Mouse (Mus musculus) limb, embryonic 14.5 days (tissue): ENCODE data around the gene Prss54. TPM values are rescaled to one million over a fixed set of nuclear protein-coding genes. Genes with fewer than 3 reads are reported as not detected.

ENCODE experiments used
- ATAC-seq: fragments of 200-750 bp; cut with Nextera tagmentation; 2 replicates; pipeline ENCODE4 v1.8.0; 2017; ENCODE audit warnings: low read depth, moderate number of reproducible peaks, moderate TSS enrichment; ENCODE audit not compliant: low FRiP score
- DNase-seq: peaks from one replicate; pipeline ENCODE4 v3.0.0-alpha.2; 2015; ENCODE audit warnings: low spot score
- H3K27ac ChIP-seq: fragments of 300-500 bp; sonication (generic); replicated peaks from 2 replicates; pipeline ENCODE4 v1.5.1; 2014; ENCODE audit warnings: low read depth, mild to moderate bottlenecking, low read length, moderate library complexity, mixed read lengths
- H3K27me3 ChIP-seq: fragments of 300-500 bp; sonication (generic); 2 replicates; pipeline ENCODE4 v1.6.1; 2014; ENCODE audit warnings: low read length, mixed read lengths; ENCODE audit not compliant: control insufficient read depth, insufficient read depth
- H3K36me3 ChIP-seq: fragments of 300-500 bp; sonication (generic); 2 replicates; pipeline ENCODE4 v1.6.1; 2014; ENCODE audit warnings: mild to moderate bottlenecking, low read length, moderate library complexity, mixed read lengths; ENCODE audit not compliant: control insufficient read depth, insufficient read depth
- H3K4me1 ChIP-seq: fragments of 300-500 bp; sonication (generic); 2 replicates; pipeline ENCODE4 v1.6.1; 2014; ENCODE audit warnings: antibody characterized with exemption, low read length, mixed read lengths; ENCODE audit not compliant: control insufficient read depth, insufficient read depth
- H3K4me2 ChIP-seq: fragments of 300-500 bp; sonication (generic); replicated peaks from 2 replicates; pipeline ENCODE4 v1.6.1; 2014; ENCODE audit warnings: low read depth, mild to moderate bottlenecking, low read length, moderate library complexity; ENCODE audit not compliant: severe bottlenecking
- H3K4me3 ChIP-seq: fragments of 300-500 bp; sonication (generic); replicated peaks from 2 replicates; pipeline ENCODE4 v1.5.1; 2014; ENCODE audit warnings: low read length
- H3K9ac ChIP-seq: fragments of 300-500 bp; sonication (generic); 2 replicates; pipeline ENCODE4 v1.6.1; 2014; ENCODE audit warnings: mild to moderate bottlenecking, low read depth, low read length, moderate library complexity; ENCODE audit not compliant: severe bottlenecking
- H3K9me3 ChIP-seq: fragments of 300-500 bp; sonication (generic); 2 replicates; pipeline ENCODE4 v1.6.1; 2016; ENCODE audit warnings: low read length; ENCODE audit not compliant: control insufficient read depth
- POLR2A ChIP-seq: fragments of 200-500 bp; IDR thresholded peaks from 2 replicates; pipeline ENCODE4 v1.8.0; 2012; ENCODE audit warnings: inconsistent platforms, mild to moderate bottlenecking, moderate library complexity, borderline replicate concordance; ENCODE audit not compliant: insufficient read depth, insufficient read length; ENCODE audit errors: extremely low read depth
- WGBS: fragments of 180-500 bp; shearing (Covaris S2); extraction: QIAGEN DNeasy Blood & Tissue Kit; methylation state at CpG from one replicate; pipeline ENCODE4 v1.1.7; 2014; 5-methylcytosine and 5-hydroxymethylcytosine counted together
- polyA plus RNA-seq, 2 experiments: library from polyadenylated mRNA; depleted of rRNA in 1 of 2; stranded (reverse) in 1 of 2; unstranded in 1 of 2; fragments of >200 nt; fragmentation: Nextera tagmentation in 1 of 2; extraction: Ambion mirVana in 1 of 2; gene quantifications; 2 replicates each; pipeline versions ENCODE4 v1.2.1 to v1.2.3; 2012 to 2014

The Prss54 gene
- polyA plus RNA-seq, 2 experiments = not detected

DNA sequence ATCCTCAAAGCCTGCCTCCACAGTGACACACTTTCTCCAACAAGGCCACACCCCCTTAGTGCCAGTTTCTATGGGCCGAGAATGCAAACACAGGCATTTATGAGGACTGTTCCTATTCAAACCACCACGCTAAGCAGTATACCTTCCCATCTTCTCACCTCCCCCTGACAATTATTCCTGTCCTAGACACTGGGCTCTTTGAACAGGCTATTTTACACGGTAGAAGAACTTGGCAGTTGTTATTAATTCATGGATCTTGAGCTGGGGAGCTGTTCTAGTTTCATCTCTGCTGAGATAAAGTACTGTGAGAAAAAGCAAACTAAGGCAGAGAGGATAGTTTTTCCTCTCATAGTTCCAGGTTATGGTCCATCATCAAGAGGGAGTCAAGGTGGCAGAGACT, 33.1 kb downstream of the Prss54 start:
- ATAC-seq (no peak), DNase-seq (no peak)
- no peak overlapping the region for H3K27ac ChIP-seq
- no peak overlapping the region for H3K4me2 ChIP-seq
- H3K4me3 ChIP-seq = no peak overlapping the region
- H3K27me3 ChIP-seq = no peaks in the 10 kb centered on the region
- H3K4me1 ChIP-seq = no peaks in the 10 kb centered on the region
- H3K36me3 ChIP-seq = no peaks in the 10 kb centered on the region
- 83% methylated on average over 3 of the region's 3 CpGs for WGBS
- H3K9ac ChIP-seq = no peak overlapping the region
- TF ChIP-seq POLR2A = no peak
- no peaks in the 10 kb centered on the region for H3K9me3 ChIP-seq

DNA sequence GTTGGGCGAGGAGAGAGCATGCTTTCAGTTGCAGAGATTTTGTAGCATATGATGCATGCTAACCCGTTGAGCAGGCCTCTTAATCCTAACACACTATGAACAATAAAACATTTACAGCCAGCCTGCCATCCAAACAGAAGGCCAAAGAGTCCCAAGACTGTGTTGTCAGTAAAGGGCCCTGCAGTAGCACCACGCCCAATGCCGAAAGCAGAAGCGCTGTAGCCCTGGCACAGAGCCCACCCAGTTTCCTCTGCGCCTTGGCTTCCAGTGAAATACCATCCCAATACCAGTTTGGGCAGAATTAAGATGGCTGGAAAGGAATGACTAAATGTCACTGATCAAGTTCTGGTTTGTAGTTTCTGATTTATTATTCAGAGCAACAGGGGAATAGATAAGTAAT, 33.9 kb downstream of the Prss54 start:
- Histone ChIP-seq H3K4me1 (no peaks in the 10 kb centered on the region), H3K9ac (no peak overlapping the region), H3K36me3 (no peaks in the 10 kb centered on the region), H3K4me3 (no peak overlapping the region), H3K9me3 (no peaks in the 10 kb centered on the region), H3K4me2 (no peak overlapping the region), H3K27ac (no peak overlapping the region), H3K27me3 (no peaks in the 10 kb centered on the region)
- DNase-seq (no peak), ATAC-seq (no peak)
- WGBS = 85% methylated on average over 6 of the region's 6 CpGs
- no peak for TF ChIP-seq POLR2A

DNA sequence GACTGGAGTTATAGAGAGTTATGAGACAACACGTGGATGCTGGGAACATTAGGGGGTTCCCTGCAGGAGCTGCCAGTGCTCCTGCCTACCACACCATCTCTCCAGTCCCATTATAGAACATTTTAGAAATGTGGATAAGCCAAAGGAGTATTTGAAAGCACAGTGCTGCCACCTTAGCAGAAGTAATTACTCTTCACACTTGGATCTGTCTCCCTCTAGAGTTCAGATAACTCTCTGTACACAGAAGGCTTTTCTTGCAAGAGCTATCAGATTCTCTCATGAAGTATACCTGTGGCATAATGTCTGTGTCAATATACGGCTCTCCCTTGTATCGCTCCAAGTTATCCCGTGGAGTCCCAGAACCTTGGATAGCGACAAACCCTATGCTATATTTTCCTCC, 36.7 kb downstream of the Prss54 start:
- DNase-seq (no peak), ATAC-seq (no peak)
- Histone ChIP-seq H3K27me3 (no peaks in the 10 kb centered on the region), H3K36me3 (no peaks in the 10 kb centered on the region), H3K9ac (no peak overlapping the region), H3K4me2 (no peak overlapping the region), H3K4me1 (no peaks in the 10 kb centered on the region), H3K4me3 (no peak overlapping the region), H3K9me3 (no peaks in the 10 kb centered on the region), H3K27ac (no peak overlapping the region)
- 75% methylated on average over 5 of the region's 5 CpGs for WGBS
- no peak for TF ChIP-seq POLR2A

DNA sequence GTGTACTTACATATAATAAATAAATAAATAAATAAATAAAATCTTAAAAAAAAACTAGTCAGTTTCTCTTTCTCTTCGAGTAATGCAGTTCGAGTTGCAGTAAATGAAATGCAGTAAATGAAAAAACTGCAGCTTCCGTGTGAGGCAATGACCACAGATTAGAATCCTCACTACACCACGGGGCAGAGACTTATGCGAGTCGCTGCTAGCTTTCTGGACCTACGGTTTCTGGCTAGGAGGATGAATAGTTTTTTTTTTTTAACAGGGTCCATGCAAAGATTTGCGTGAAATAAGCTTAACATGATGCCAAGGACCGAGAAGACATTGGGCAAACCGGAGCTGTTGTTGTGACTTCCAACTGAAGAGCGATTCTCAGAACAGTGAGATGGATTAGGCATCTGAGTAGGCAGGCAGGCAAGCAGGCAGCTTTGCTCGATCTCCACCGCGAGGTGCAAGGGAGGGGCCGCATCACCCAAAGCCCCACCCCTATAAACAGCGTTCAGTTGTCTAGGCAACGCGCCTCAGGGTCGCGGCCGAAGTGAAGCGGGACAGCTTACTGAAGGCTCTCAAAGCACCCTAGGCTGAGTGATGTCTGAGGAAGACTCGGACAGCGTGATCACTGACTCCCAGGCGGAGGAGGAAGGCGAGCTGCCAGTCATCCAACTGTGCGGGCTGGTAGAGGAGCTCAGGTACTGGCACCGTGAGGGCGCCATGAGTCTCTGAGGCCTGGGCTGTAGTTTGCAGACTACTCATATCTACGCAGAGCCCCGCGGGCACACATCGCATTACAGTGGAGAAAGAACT, 42.4 kb downstream of the Prss54 start, which contains the start of gene Ccdc113:
Ccdc113 (plus strand) TSS at position 502 of the 804 bp plus-strand sequence.
- WGBS = 9% methylated on average over 33 of the region's 33 CpGs
- peak within 1 kb of the TSS; percentile 50 for H3K4me2 ChIP-seq
- DNase-seq (peak; percentile 57), ATAC-seq (peak; percentile 86)
- H3K9ac ChIP-seq = peak within 1 kb of the TSS; percentile 47
- no peaks in the 10 kb centered on the region for H3K36me3 ChIP-seq
- H3K9me3 ChIP-seq = no peaks in the 10 kb centered on the region
- H3K4me1 ChIP-seq = 0 out of 2 replicates have a peak, but pooled peaks cover 3% of the 10 kb centered on the region
- TF ChIP-seq POLR2A = no peak
- H3K27ac ChIP-seq = no peak within 1 kb of the TSS
- peak within 1 kb of the TSS; percentile 40 for H3K4me3 ChIP-seq
- no peaks in the 10 kb centered on the region for H3K27me3 ChIP-seq

DNA sequence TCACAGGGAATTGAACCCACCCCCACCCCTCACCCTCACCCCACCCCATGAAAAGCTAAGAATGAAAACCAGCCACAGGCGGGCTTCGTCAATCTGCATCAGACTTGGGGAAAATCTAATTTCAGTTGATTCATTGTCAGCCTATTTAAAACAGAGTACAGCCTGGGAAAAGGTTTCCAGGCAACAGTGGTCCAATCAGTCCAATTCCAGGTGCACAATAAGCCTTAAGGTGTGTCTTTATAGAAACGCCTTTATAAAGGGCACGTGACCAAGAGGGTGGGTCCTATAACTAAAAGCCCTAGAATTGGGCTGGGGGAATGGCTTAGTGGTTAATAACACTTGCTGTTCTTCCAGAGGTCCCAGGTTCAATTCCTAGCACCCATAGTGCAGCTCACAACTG, 43.9 kb downstream of the Prss54 start:
- Histone ChIP-seq H3K27me3 (no peaks in the 10 kb centered on the region), H3K27ac (no peak overlapping the region), H3K9me3 (no peaks in the 10 kb centered on the region), H3K4me1 (0 out of 2 replicates have a peak, but pooled peaks cover 3% of the 10 kb centered on the region), H3K36me3 (no peaks in the 10 kb centered on the region), H3K9ac (no peak overlapping the region), H3K4me2 (no peak overlapping the region), H3K4me3 (no peak overlapping the region)
- ATAC-seq = no peak
- 63% methylated on average over 4 of the region's 4 CpGs for WGBS
- no peak for TF ChIP-seq POLR2A
- no peak for DNase-seq
